Mouse (Mus musculus) cerebellum, adult 2 months (tissue): Measurements from ENCODE around the gene Gsg1l.

ENCODE experiments used
- CTCF ChIP-seq: fragments of 200-500 bp; IDR thresholded peaks from 2 replicates; pipeline ENCODE4 v1.5.1; 2011; ENCODE audit warnings: low read depth, mild to moderate bottlenecking, control low read depth, low read length, moderate library complexity, borderline replicate concordance; ENCODE audit not compliant: insufficient read depth
- POLR2A ChIP-seq: fragments of 200-500 bp; IDR thresholded peaks from 2 replicates; pipeline ENCODE4 v1.6.1; 2011; ENCODE audit warnings: low read length, control low read depth, borderline replicate concordance; ENCODE audit not compliant: insufficient read depth

DNA sequence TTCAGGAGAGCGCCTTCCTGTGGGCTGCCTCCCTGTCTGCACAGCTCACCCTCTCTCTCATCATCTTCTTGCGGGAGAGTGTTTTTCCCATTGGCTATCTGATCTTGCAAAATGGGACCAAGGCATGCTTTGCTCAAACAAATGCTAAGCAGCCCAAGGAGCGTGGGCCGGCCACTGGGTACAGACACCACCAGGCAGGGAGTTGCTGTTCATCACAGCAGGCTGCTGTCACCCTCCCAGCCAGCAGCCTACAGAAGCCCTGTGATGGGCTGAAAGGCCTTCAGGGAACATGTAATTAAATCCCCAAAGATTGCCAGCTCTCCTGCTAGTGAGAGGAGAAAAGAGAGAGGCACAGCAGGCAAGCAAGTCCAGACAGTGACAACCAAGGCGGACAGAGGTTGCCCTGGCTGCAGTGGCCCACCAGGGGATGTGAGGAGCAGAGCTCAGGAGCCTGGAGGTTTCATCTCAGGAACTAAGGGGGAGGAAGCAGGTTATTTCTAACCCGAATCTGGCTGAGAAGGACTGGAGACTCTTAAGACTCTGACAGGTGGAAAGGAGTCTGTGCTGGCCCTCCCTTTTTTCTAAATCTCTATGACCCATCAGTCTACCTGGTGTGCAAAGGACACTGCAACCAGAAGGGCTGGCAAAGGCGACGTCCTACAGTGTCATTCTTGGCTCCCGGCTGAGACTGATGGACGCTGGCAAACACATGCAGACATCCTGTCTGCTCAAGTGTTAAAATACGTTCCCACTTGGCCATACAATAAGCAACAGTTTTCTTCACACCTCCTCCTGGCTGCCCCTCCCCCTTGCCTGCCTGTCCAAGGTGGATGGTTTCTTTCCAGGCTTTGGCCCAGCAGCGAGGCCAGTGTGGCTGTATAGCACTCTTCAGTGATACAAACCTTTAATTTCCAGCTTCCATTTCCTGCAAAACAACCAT lies 98.0 kb downstream of the Gsg1l start:
- no peak for TF ChIP-seq CTCF
- no peak for TF ChIP-seq POLR2A
